Mouse (Mus musculus): ENCODE data around the gene Col4a5. TPM values are rescaled to one million over a fixed set of nuclear protein-coding genes. Genes with fewer than 3 reads are reported as not detected.

Gene Col4a5
- polyA plus RNA-seq, 1 experiment from 2014 or later, result 72.1 TPM

DNA sequence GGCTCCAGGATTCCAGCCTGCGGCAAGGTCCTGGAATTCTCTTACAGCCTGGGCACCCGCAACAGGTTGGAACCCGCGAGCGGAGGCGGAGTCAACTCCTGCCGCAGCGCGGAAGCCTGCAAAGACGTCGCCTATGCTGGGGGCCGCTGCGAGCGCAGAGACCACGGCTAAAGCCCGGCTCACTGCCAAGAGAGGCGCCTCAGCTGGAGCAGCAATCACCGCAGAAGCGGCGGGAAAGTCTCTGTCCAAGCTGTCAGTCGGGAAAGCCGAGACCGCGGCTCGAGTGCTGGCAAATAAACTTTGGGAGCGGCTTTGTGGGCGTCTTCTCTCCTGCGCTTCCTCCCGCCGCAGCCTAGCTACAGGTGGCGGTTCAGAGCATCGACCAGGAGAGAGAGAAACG, 246.5 kb downstream of the Col4a5 start:
- peak overlapping the region; percentile 67 for H3K4me2 ChIP-seq
- H3K9me3 ChIP-seq (replicated peaks), result no peaks in the 10 kb centered on the region; the same call in 1 of the 2 replicates
- no peak for ATAC-seq (ENCODE audit: insufficient number of reproducible peaks, low FRiP score)
- no peak overlapping the region for H3K27ac ChIP-seq (ENCODE audit: poor library complexity, severe bottlenecking)
- no peaks in the 10 kb centered on the region for H3K36me3 ChIP-seq
- H3K9ac ChIP-seq, result no peak overlapping the region
- H3K4me1 ChIP-seq (replicated peaks), result 0 out of 2 replicates have a peak, but pooled peaks cover 2% of the 10 kb centered on the region
- peaks cover 61% of the 10 kb centered on the region for H3K27me3 ChIP-seq (replicated peaks)
- H3K4me3 ChIP-seq, result peak overlapping the region; percentile 41
- WGBS, result 13% methylated on average over 33 of the region's 33 CpGs

DNA sequence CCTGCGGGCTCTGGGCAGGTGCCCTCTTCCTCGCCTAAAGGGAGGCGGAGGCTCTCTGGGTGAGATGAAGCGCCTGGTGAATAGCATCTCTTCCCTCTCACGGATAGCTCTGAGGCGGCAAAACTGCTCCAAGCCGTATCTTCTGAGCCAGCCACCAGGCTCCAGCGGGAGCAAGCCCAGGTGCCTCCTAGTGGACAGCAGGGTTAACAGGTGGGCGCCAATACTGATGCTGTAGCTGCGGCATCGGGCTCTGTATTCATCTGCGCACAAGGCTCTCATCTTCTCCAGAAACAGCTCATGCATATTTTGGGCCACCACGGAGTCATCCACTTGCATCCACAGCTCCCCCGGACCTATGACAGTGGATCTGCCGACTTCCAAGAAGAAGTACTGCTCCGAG, 248.8 kb downstream of the Col4a5 start:
- 21% methylated on average over 16 of the region's 16 CpGs for WGBS

DNA sequence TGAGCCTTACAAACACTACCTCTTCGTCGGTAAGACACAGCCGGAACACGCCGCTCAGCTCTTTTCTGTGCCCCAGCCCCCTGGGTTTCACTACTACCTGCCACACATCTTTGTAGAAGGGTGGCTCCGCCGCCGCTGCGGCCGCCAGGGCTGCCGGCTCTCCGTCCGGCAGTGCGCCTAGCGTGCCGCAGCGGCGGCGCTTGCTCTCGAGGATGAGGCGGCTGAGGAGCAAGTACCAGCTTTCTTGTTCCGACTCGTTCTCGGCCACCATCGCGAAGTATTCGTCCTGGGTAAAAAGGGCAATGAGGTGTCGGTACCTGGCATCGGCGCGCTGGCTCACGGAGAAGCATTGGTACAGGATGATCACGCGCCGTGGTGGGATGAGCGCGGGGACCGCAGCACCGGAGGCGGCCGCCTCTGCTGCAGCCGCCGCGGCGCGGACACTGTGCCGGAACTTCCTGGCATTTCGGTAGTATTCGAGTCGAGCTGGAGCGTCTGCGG, 249.3 kb downstream of the Col4a5 start:
- 0 out of 2 replicates have a peak, but pooled peaks cover 2% of the 10 kb centered on the region for H3K4me1 ChIP-seq (replicated peaks)
- peak overlapping the region; percentile 49 for H3K4me3 ChIP-seq
- WGBS, result 17% methylated on average over 52 of the region's 52 CpGs

More for the DNA sequence above, 248.8 kb downstream of the Col4a5 start:
- Histone ChIP-seq H3K9me3 (replicated peaks) (no peaks in the 10 kb centered on the region; the same call in 1 of the 2 replicates), H3K4me3 (peak overlapping the region; percentile 49), H3K36me3 (no peaks in the 10 kb centered on the region), H3K27ac (ENCODE audit: poor library complexity, severe bottlenecking) (no peak overlapping the region), H3K27me3 (replicated peaks) (peaks cover 64% of the 10 kb centered on the region), H3K4me1 (replicated peaks) (0 out of 2 replicates have a peak, but pooled peaks cover 2% of the 10 kb centered on the region), H3K9ac (no peak overlapping the region), H3K4me2 (peak overlapping the region; percentile 82)
- ATAC-seq (ENCODE audit: insufficient number of reproducible peaks, low FRiP score), result no peak

DNA sequence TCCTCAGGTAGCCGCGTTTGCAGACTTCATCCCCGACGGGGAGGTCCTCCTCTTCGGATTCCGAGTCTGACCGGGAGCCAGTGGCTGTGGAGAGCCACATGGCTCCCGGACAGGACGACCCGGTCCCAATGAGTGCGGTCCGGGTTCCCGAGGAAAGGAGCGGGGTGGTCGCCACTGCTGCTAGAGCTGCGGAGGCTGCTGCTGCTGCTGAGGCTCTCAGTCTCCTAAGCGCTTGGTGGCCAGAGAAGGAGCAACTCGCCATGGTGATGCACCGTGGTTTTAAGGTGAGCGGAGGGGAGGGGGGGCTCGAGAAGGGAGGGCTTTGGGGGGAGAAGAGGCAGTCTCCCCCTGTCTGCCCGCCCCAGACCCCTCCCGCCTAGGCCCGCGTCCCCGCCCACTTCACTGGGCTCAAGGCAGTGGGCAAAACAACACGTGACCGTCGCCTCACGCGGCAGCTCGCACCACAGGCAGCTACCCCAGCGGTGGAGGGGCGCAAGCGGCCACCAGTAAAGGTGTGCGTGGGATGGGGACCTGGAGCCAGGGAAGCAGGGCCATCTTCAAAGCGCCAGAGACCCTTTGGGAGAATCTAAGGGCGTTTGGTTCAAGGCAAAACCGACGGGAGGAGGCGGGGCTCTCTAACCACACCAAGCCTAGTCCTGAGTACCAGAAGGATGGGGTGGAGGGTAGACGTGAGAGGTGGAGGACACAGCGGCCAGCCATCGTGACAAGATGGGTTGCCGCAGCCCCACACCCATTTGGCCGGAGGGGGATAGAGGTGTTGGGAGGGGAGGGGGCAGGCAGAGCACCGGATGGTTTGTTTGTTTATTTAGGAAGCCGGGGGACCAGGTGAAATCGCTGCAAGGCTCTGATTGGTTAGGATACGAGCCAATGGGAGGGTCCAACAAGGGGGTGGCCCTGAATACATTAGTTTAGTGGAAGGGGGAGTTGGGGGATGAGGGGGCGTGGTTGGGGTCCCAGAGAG, 250.0 kb downstream of the Col4a5 start, which contains the start of gene Irs4:
Irs4 (minus strand) TSS at position 327 of the 982 bp plus-strand sequence.
- H3K9ac ChIP-seq, result no peak within 1 kb of the TSS; the same call in 1 of the 2 replicates
- 19% methylated on average over 50 of the region's 51 CpGs for WGBS
- H3K27me3 ChIP-seq (replicated peaks), result peaks cover 59% of the 10 kb centered on the region
- no peak within 1 kb of the TSS for H3K27ac ChIP-seq (ENCODE audit: poor library complexity, severe bottlenecking)
- H3K4me3 ChIP-seq, result peak within 1 kb of the TSS; percentile 49
- H3K36me3 ChIP-seq, result no peaks in the 10 kb centered on the region
- peak; percentile 39; the same call in 1 of the 2 replicates for ATAC-seq (ENCODE audit: insufficient number of reproducible peaks, low FRiP score)
- H3K4me1 ChIP-seq (replicated peaks), result 0 out of 2 replicates have a peak, but pooled peaks cover 2% of the 10 kb centered on the region
- H3K9me3 ChIP-seq (replicated peaks), result no peaks in the 10 kb centered on the region; the same call in 1 of the 2 replicates
- peak within 1 kb of the TSS; percentile 82 for H3K4me2 ChIP-seq

More for the DNA sequence above, 249.3 kb downstream of the Col4a5 start:
- no peaks in the 10 kb centered on the region for H3K36me3 ChIP-seq
- H3K9ac ChIP-seq, result no peak overlapping the region
- H3K27ac ChIP-seq (ENCODE audit: poor library complexity, severe bottlenecking), result no peak overlapping the region
- ATAC-seq (ENCODE audit: insufficient number of reproducible peaks, low FRiP score), result no peak
- H3K9me3 ChIP-seq (replicated peaks), result no peaks in the 10 kb centered on the region; the same call in 1 of the 2 replicates
- H3K27me3 ChIP-seq (replicated peaks), result peaks cover 64% of the 10 kb centered on the region
- peak overlapping the region; percentile 82 for H3K4me2 ChIP-seq

DNA sequence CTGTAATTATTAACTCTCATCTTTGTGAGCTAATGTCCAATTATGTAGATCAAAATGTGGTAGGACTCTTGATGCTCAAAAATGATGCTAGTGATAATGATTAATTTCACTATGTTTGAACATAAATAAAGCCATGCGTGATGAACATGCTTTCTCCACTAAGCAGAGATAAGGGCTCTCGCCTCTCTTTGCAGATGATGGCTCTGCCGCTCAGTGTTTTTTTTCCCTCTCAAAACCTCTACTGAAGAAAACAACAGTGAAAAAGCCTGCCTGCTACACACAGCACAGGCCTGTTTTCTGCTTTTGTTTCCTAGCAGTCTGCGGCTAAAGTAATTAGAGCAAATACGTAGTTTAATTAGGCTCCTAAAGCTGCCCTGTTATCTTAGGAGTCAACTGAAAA, 254.4 kb downstream of the Col4a5 start:
- no peak for ATAC-seq (ENCODE audit: insufficient number of reproducible peaks, low FRiP score)
- no peaks in the 10 kb centered on the region for H3K4me1 ChIP-seq (replicated peaks)

More for the DNA sequence above, 254.4 kb downstream of the Col4a5 start:
- 51% methylated on average over 5 of the region's 5 CpGs for WGBS
- no peak overlapping the region for H3K9ac ChIP-seq
- H3K4me2 ChIP-seq, result no peak overlapping the region
- H3K27ac ChIP-seq (ENCODE audit: poor library complexity, severe bottlenecking), result no peak overlapping the region
- peaks cover 18% of the 10 kb centered on the region for H3K27me3 ChIP-seq (replicated peaks)
- no peaks in the 10 kb centered on the region for H3K9me3 ChIP-seq (replicated peaks)
- H3K4me3 ChIP-seq, result no peak overlapping the region
- no peaks in the 10 kb centered on the region for H3K36me3 ChIP-seq

Other genes with a start within 250 kb of the Col4a5 start
- gene Col4a6, start 1.3 kb upstream of the Col4a5 start, polyA plus RNA-seq (2016; fragmentation: Nextera tagmentation; extraction: Ambion mirVana), result 12.8 and 13.3 TPM in 2 replicates
- not detected in 2 replicates for gene Irs4, start 249.9 kb downstream of the Col4a5 start, polyA plus RNA-seq (2016; fragmentation: Nextera tagmentation; extraction: Ambion mirVana)